ENCODE assay signal across 27 mouse cellular contexts in the genomic region with DNA sequence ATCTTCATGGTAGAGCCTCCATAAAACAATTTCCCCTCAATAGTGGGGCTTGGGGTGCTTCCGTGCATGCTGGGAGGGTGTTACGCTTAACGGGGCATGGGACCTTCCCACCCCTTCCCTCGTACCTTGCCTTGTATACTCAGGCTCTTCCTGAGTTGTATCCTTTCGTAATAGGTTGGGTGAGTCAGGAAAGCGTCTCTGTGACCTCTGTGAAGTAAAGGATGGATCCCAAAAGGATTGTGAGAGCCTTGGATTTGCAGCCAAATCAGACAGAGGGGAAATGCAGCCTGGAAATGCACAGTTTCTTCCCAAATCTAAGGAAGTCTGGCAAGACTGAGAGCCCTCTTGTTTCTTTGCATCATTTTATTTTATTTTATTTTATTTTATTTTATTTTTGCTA.
A peak's percentile ranks its signal among the peaks of the same experiment; 100 is the strongest.
DNase-seq lines count a peak whose midpoint lies in the region; ATAC-seq lines count a peak whose summit lies in the region.
"Had no signal": no experiment of that assay in that cellular context is flagged by ENCODE, and none has a peak within 500 bp of the region (broad histone marks: within the 10 kb centered on the region; RNA-seq: fewer than 3 reads in every experiment).

No protein-coding gene starts in this region.

- H3K4me3 ChIP-seq in heart, embryonic 13.5 days: no peak overlapping the region
- no peak overlapping the region for H3K4me3 ChIP-seq in lung, embryonic 15.5 days
- H3K4me3 ChIP-seq: embryonic facial prominence, embryonic 10.5 days; embryonic facial prominence, embryonic 15.5 days; forebrain, embryonic 12.5 days; liver, embryonic 12.5 days; neural tube, embryonic 13.5 days had no signal

- 77% methylated on average over 6 of the region's 6 CpGs for WGBS in heart, embryonic 13.5 days
- WGBS in lung, embryonic 15.5 days: 69% methylated on average over 6 of the region's 6 CpGs

- H3K4me2 ChIP-seq in heart, embryonic 13.5 days: no peak overlapping the region
- H3K4me2 ChIP-seq in lung, embryonic 15.5 days: no peak overlapping the region
- H3K4me2 ChIP-seq: embryonic facial prominence, embryonic 15.5 days; forebrain, embryonic 12.5 days; hindbrain, embryonic 14.5 days; liver, embryonic 12.5 days; neural tube, embryonic 13.5 days had no signal

- ATAC-seq in heart, embryonic 13.5 days (ENCODE audit: extremely low read depth, insufficient number of reproducible peaks, low FRiP score, low TSS enrichment): no peak
- ATAC-seq in lung, embryonic 15.5 days (ENCODE audit: borderline replicate concordance, extremely low read depth, low FRiP score, low TSS enrichment): no peak
- ATAC-seq: forebrain, postnatal 0 days; intestine, postnatal 0 days; liver, embryonic 12.5 days; liver, postnatal 0 days had no signal

- no peak for DNase-seq in heart, postnatal 36 days
- DNase-seq in lung, postnatal 14 days: no peak
- DNase-seq in testis, postnatal 10 days (ENCODE audit: low spot score): peak; percentile 22
- DNase-seq in testis, postnatal 14 days (ENCODE audit: low spot score): no peak
- DNase-seq: adrenal gland, adult 8-10 months; B cell, adult 2 months; cerebellum, adult 8-10 months; cerebellum, postnatal 25 days; forebrain, postnatal 0 days; gastrocnemius, postnatal 10 days; heart, postnatal 14 days; kidney, adult 9 months; kidney, postnatal 10 days; layer of hippocampus, postnatal 36 days; left cerebral cortex, postnatal 4 days; liver, postnatal 0 days; right cerebral cortex, postnatal 4 days had no signal

- peaks cover 57% of the 10 kb centered on the region for H3K4me1 ChIP-seq in heart, embryonic 13.5 days
- H3K4me1 ChIP-seq in lung, embryonic 15.5 days: peaks cover 69% of the 10 kb centered on the region

- no peak overlapping the region for H3K9ac ChIP-seq in heart, embryonic 13.5 days
- no peak overlapping the region for H3K9ac ChIP-seq in lung, embryonic 15.5 days
- H3K9ac ChIP-seq: embryonic facial prominence, embryonic 15.5 days; forebrain, embryonic 12.5 days; forebrain, postnatal 0 days; hindbrain, embryonic 14.5 days; liver, embryonic 12.5 days; liver, postnatal 0 days; neural tube, embryonic 13.5 days had no signal

- H3K27me3 ChIP-seq in heart, embryonic 13.5 days (replicated peaks): no peaks in the 10 kb centered on the region
- H3K27me3 ChIP-seq in lung, embryonic 15.5 days: no peaks in the 10 kb centered on the region
- H3K27me3 ChIP-seq: embryonic facial prominence, embryonic 15.5 days; forebrain, embryonic 12.5 days; neural tube, embryonic 13.5 days had no signal

- intact Hi-C loops in heart, postnatal 36 days (cut with DNase I): loop anchor here (1.0 to 5.0 kb wide), 2 partner anchors 29 to 59 kb away; no protein-coding TSS in a partner anchor

- H3K9me3 ChIP-seq in heart, embryonic 13.5 days: no peaks in the 10 kb centered on the region
- H3K9me3 ChIP-seq in lung, embryonic 15.5 days: no peaks in the 10 kb centered on the region
- H3K9me3 ChIP-seq: embryonic facial prominence, embryonic 10.5 days; embryonic facial prominence, embryonic 15.5 days; forebrain, embryonic 12.5 days; liver, embryonic 12.5 days; neural tube, embryonic 13.5 days had no signal

- H3K36me3 ChIP-seq in heart, embryonic 13.5 days: no peaks in the 10 kb centered on the region
- no peaks in the 10 kb centered on the region for H3K36me3 ChIP-seq in lung, embryonic 15.5 days
- H3K36me3 ChIP-seq: embryonic facial prominence, embryonic 10.5 days; embryonic facial prominence, embryonic 15.5 days; forebrain, embryonic 12.5 days; liver, embryonic 12.5 days; neural tube, embryonic 13.5 days had no signal

- H3K27ac ChIP-seq in heart, embryonic 13.5 days (replicated peaks): 0 out of 2 replicates have a peak overlapping the region, but pooled peaks have one; percentile 90
- peak overlapping the region; percentile 85 for H3K27ac ChIP-seq in lung, embryonic 15.5 days
- H3K27ac ChIP-seq: forebrain, embryonic 12.5 days; neural tube, embryonic 13.5 days; stomach, postnatal 0 days had no signal
